Mouse (Mus musculus): ENCODE measurements around the gene Pi4kb. TPM values are rescaled to one million over a fixed set of nuclear protein-coding genes. Genes with fewer than 3 reads are reported as not detected.
"Not testable (repeated sequence)": the region's sequence is repeated elsewhere in the genome, so short reads cannot be mapped to it uniquely, and the experiment has no call there.

Gene Pi4kb
- polyA plus RNA-seq, 1 experiment from 2014 or later: 27.1 TPM

- WGBS: 56% methylated on average over 5 of the region's 5 CpGs
- H3K27ac ChIP-seq (replicated peaks): no peak overlapping the region
- no peaks in the 10 kb centered on the region for H3K9me3 ChIP-seq
- H3K4me3 ChIP-seq: no peak overlapping the region
- H3K4me1 ChIP-seq: no peaks in the 10 kb centered on the region
- 0 out of 2 replicates have a peak, but pooled peaks cover 2% of the 10 kb centered on the region for H3K36me3 ChIP-seq
- no peaks in the 10 kb centered on the region for H3K27me3 ChIP-seq
- H3K4me2 ChIP-seq (replicated peaks): no peak overlapping the region
- no peak for ATAC-seq (replicated peaks)
- no peak overlapping the region for H3K9ac ChIP-seq (replicated peaks)
Measured at GRCm38 (mm10) chr3:95025202-95025601, 50.7 kb downstream of the Pi4kb start.

- H3K4me1 ChIP-seq: no peaks in the 10 kb centered on the region
- peaks cover 20% of the 10 kb centered on the region for H3K36me3 ChIP-seq
- no peak overlapping the region for H3K4me3 ChIP-seq
- 62% methylated on average over 5 of the region's 5 CpGs for WGBS
- no peak for ATAC-seq (replicated peaks)
- H3K4me2 ChIP-seq (replicated peaks): no peak overlapping the region
- no peaks in the 10 kb centered on the region for H3K9me3 ChIP-seq
- H3K27ac ChIP-seq (replicated peaks): no peak overlapping the region
- H3K9ac ChIP-seq (replicated peaks): no peak overlapping the region
- no peaks in the 10 kb centered on the region for H3K27me3 ChIP-seq
Measured at GRCm38 (mm10) chr3:95027057-95027645, 52.6 kb downstream of the Pi4kb start.

- Histone ChIP-seq H3K9me3 (no peaks in the 10 kb centered on the region), H3K4me2 (replicated peaks) (no peak overlapping the region), H3K9ac (replicated peaks) (no peak overlapping the region), H3K4me1 (no peaks in the 10 kb centered on the region), H3K27me3 (no peaks in the 10 kb centered on the region), H3K4me3 (no peak overlapping the region), H3K36me3 (peaks cover 24% of the 10 kb centered on the region), H3K27ac (replicated peaks) (peak overlapping the region; percentile 39)
- ATAC-seq (replicated peaks): peak; percentile 68
- 64% methylated on average over 5 of the region's 5 CpGs for whole genome bisulfite sequencing
Measured at GRCm38 (mm10) chr3:95027701-95028100, 53.2 kb downstream of the Pi4kb start.

GRCm38 (mm10) chr3:95028603-95029002, 54.1 kb downstream of the Pi4kb start:
- ATAC-seq (replicated peaks): no peak
- H3K4me1 ChIP-seq: no peaks in the 10 kb centered on the region
- no peak overlapping the region for H3K9ac ChIP-seq (replicated peaks)
- peaks cover 33% of the 10 kb centered on the region for H3K36me3 ChIP-seq
- no peaks in the 10 kb centered on the region for H3K9me3 ChIP-seq
- no peak overlapping the region for H3K27ac ChIP-seq (replicated peaks)
- H3K27me3 ChIP-seq: no peaks in the 10 kb centered on the region
- H3K4me2 ChIP-seq (replicated peaks): no peak overlapping the region
- WGBS: 91% methylated on average over 3 of the region's 3 CpGs
- no peak overlapping the region for H3K4me3 ChIP-seq

- not testable (repeated sequence) for H3K9me3 ChIP-seq; ATAC-seq (replicated peaks); H3K27me3 ChIP-seq; H3K9ac ChIP-seq (replicated peaks); H3K4me1 ChIP-seq; H3K4me3 ChIP-seq; H3K27ac ChIP-seq (replicated peaks); H3K4me2 ChIP-seq (replicated peaks)
- 82% methylated on average over 3 of the region's 3 CpGs for WGBS
- peaks cover 41% of the 10 kb centered on the region for H3K36me3 ChIP-seq
Measured at GRCm38 (mm10) chr3:95029291-95029827, 54.8 kb downstream of the Pi4kb start.

GRCm38 (mm10) chr3:95029953-95030352, 55.4 kb downstream of the Pi4kb start:
- H3K9me3 ChIP-seq: no peaks in the 10 kb centered on the region
- no peak overlapping the region for H3K9ac ChIP-seq (replicated peaks)
- no peaks in the 10 kb centered on the region for H3K4me1 ChIP-seq
- WGBS: 66% methylated on average over 3 of the region's 3 CpGs
- no peak overlapping the region for H3K4me3 ChIP-seq
- peaks cover 47% of the 10 kb centered on the region for H3K36me3 ChIP-seq
- no peak overlapping the region for H3K27ac ChIP-seq (replicated peaks)
- no peak overlapping the region for H3K4me2 ChIP-seq (replicated peaks)
- no peaks in the 10 kb centered on the region for H3K27me3 ChIP-seq
- no peak for ATAC-seq (replicated peaks)

- 15% methylated on average over 3 of the region's 3 CpGs for WGBS
- Histone ChIP-seq H3K4me2 (replicated peaks) (peak overlapping the region; percentile 54), H3K9ac (replicated peaks) (peak overlapping the region; percentile 83), H3K36me3 (peaks cover 11% of the 10 kb centered on the region), H3K9me3 (no peaks in the 10 kb centered on the region), H3K27me3 (no peaks in the 10 kb centered on the region), H3K4me3 (peak overlapping the region; percentile 60), H3K4me1 (peaks cover 6% of the 10 kb centered on the region), H3K27ac (replicated peaks) (no peak overlapping the region)
- no peak for ATAC-seq (replicated peaks)
Measured at GRCm38 (mm10) chr3:95041625-95042024, 67.1 kb downstream of the Pi4kb start.

GRCm38 (mm10) chr3:95042166-95042837, 67.8 kb downstream of the Pi4kb start, which contains the start of gene Psmd4:
Gene Psmd4 (minus strand): TSS chr3:95042614.
- peaks cover 6% of the 10 kb centered on the region for H3K4me1 ChIP-seq
- under 1% methylated on average over 36 of the region's 36 CpGs for WGBS
- peak; percentile 100 for ATAC-seq (replicated peaks)
- no peaks in the 10 kb centered on the region for H3K9me3 ChIP-seq
- H3K4me2 ChIP-seq (replicated peaks): peak within 1 kb of the TSS; percentile 54
- H3K27me3 ChIP-seq: no peaks in the 10 kb centered on the region
- H3K4me3 ChIP-seq: peak within 1 kb of the TSS; percentile 60
- peaks cover 7% of the 10 kb centered on the region; the same call in 1 of the 2 replicates for H3K36me3 ChIP-seq
- H3K9ac ChIP-seq (replicated peaks): peak within 1 kb of the TSS; percentile 83
- H3K27ac ChIP-seq (replicated peaks): peak within 1 kb of the TSS; percentile 51

GRCm38 (mm10) chr3:95042838-95043229, 68.3 kb downstream of the Pi4kb start:
- H3K27ac ChIP-seq (replicated peaks): peak overlapping the region; percentile 51; the same call in 1 of the 2 replicates
- no peaks in the 10 kb centered on the region for H3K27me3 ChIP-seq
- peak; percentile 72 for ATAC-seq (replicated peaks)
- H3K4me1 ChIP-seq: peaks cover 6% of the 10 kb centered on the region
- H3K9ac ChIP-seq (replicated peaks): peak overlapping the region; percentile 24; the same call in 1 of the 2 replicates
- H3K36me3 ChIP-seq: peaks cover 4% of the 10 kb centered on the region; the same call in 1 of the 2 replicates
- H3K9me3 ChIP-seq: no peaks in the 10 kb centered on the region
- 29% methylated on average over 7 of the region's 7 CpGs for WGBS
- H3K4me2 ChIP-seq (replicated peaks): peak overlapping the region; percentile 46
- H3K4me3 ChIP-seq: peak overlapping the region; percentile 60

- Histone ChIP-seq H3K4me2 (replicated peaks) (0 out of 2 replicates have a peak overlapping the region, but pooled peaks have one; percentile 46), H3K27ac (replicated peaks) (no peak overlapping the region), H3K4me3 (no peak overlapping the region), H3K27me3 (no peaks in the 10 kb centered on the region), H3K9ac (replicated peaks) (no peak overlapping the region), H3K36me3 (peaks cover 4% of the 10 kb centered on the region; the same call in 1 of the 2 replicates), H3K4me1 (peaks cover 6% of the 10 kb centered on the region), H3K9me3 (no peaks in the 10 kb centered on the region)
- no peak for ATAC-seq (replicated peaks)
- 71% methylated on average over 6 of the region's 6 CpGs for WGBS
Measured at GRCm38 (mm10) chr3:95043251-95043650, 68.7 kb downstream of the Pi4kb start.

GRCm38 (mm10) chr3:95046462-95047057, 72.0 kb downstream of the Pi4kb start:
- WGBS: 94% methylated on average over 11 of the region's 11 CpGs
- no peak for ATAC-seq (replicated peaks)
- Histone ChIP-seq H3K9ac (replicated peaks) (no peak overlapping the region), H3K4me1 (peaks cover 2% of the 10 kb centered on the region), H3K36me3 (no peaks in the 10 kb centered on the region), H3K4me2 (replicated peaks) (no peak overlapping the region), H3K9me3 (no peaks in the 10 kb centered on the region), H3K27ac (replicated peaks) (no peak overlapping the region), H3K27me3 (no peaks in the 10 kb centered on the region), H3K4me3 (no peak overlapping the region)

- H3K4me1 ChIP-seq: no peaks in the 10 kb centered on the region
- no peaks in the 10 kb centered on the region for H3K36me3 ChIP-seq
- H3K27ac ChIP-seq (replicated peaks): no peak overlapping the region
- no peak overlapping the region for H3K4me2 ChIP-seq (replicated peaks)
- WGBS: 70% methylated on average over 3 of the region's 3 CpGs
- H3K9me3 ChIP-seq: no peaks in the 10 kb centered on the region
- no peak overlapping the region for H3K9ac ChIP-seq (replicated peaks)
- H3K4me3 ChIP-seq: no peak overlapping the region
- ATAC-seq (replicated peaks): no peak
- H3K27me3 ChIP-seq: no peaks in the 10 kb centered on the region
Measured at GRCm38 (mm10) chr3:95047914-95048313, 73.4 kb downstream of the Pi4kb start.
